Mouse (Mus musculus) forebrain, embryonic 12.5 days (tissue): ENCODE data around the gene Rnf227. TPM values are rescaled to one million over a fixed set of nuclear protein-coding genes. Genes with fewer than 3 reads are reported as not detected.
A peak's percentile ranks its signal among the peaks of the same experiment; 100 is the strongest.

Source experiments
- ATAC-seq: fragments of 200-750 bp; cut with Nextera tagmentation; 2 replicates; pipeline ENCODE4 v1.8.0; 2017; ENCODE audit warnings: moderate TSS enrichment; ENCODE audit not compliant: low FRiP score
- H3K27ac ChIP-seq: fragments of 300-500 bp; sonication (generic); 2 replicates; pipeline ENCODE4 v1.5.1; 2016; ENCODE audit warnings: mild to moderate bottlenecking
- H3K27me3 ChIP-seq: fragments of 300-500 bp; sonication (generic); 2 replicates; pipeline ENCODE4 v1.6.1; 2016; ENCODE audit warnings: mild to moderate bottlenecking
- H3K36me3 ChIP-seq: fragments of 300-500 bp; sonication (generic); replicated peaks from 2 replicates; pipeline ENCODE4 v1.6.1; 2016; ENCODE audit warnings: mild to moderate bottlenecking
- H3K4me1 ChIP-seq: fragments of 300-500 bp; sonication (generic); 2 replicates; pipeline ENCODE4 v1.6.1; 2016
- H3K4me2 ChIP-seq: fragments of 300-500 bp; sonication (generic); 2 replicates; pipeline ENCODE4 v1.6.1; 2016; ENCODE audit warnings: mild to moderate bottlenecking, moderate library complexity
- H3K4me3 ChIP-seq: fragments of 300-500 bp; sonication (generic); replicated peaks from 2 replicates; pipeline ENCODE4 v1.5.1; 2016; ENCODE audit warnings: mild to moderate bottlenecking
- H3K9ac ChIP-seq: fragments of 300-500 bp; sonication (generic); 2 replicates; pipeline ENCODE4 v1.6.1; 2016; ENCODE audit warnings: mild to moderate bottlenecking
- H3K9me3 ChIP-seq: fragments of 300-500 bp; sonication (generic); 2 replicates; pipeline ENCODE4 v1.6.1; 2016
- WGBS: fragments of 180-500 bp; shearing (Covaris S2); methylation state at CpG from one replicate; pipeline ENCODE4 v1.1.7; 2016; 5-methylcytosine and 5-hydroxymethylcytosine counted together
- polyA plus RNA-seq: library from polyadenylated mRNA; unstranded; fragments of >200 nt; fragmentation: Nextera tagmentation; extraction: Ambion mirVana; gene quantifications from 2 replicates; pipeline ENCODE4 v1.2.1, GENCODE M21; 2016

Gene Rnf227
- polyA plus RNA-seq, 1 experiment from 2014 or later, result 44.8 TPM

DNA sequence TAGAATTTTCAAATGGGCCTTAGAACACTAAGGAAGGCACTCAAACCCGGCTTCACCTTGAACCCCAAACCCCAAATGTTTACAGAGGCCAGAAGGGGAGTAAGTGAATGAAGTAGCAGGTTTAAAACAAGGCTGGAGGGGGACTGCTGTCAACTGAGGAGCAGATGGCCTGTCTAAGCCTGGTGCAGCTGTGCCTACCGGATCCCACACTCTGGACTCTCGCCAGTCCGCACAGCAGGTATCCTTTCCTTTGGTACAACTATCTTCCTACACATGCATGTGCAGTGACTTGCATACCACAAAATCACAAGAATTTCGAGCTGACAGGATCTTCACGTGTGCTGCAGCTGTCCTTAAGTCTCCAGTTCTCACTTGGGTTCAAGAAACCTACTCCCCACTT is 18.3 kb upstream of the Rnf227 start:
- Histone ChIP-seq H3K9ac (peak overlapping the region; percentile 85), H3K27ac (0 out of 2 replicates have a peak overlapping the region, but pooled peaks have one; percentile 1), H3K9me3 (no peaks in the 10 kb centered on the region), H3K4me3 (peak overlapping the region; percentile 62), H3K27me3 (peaks cover 7% of the 10 kb centered on the region), H3K4me2 (peak overlapping the region; percentile 79), H3K36me3 (peaks cover 36% of the 10 kb centered on the region), H3K4me1 (peaks cover 48% of the 10 kb centered on the region)
- WGBS, result 59% methylated on average over 6 of the region's 6 CpGs
- ATAC-seq, result no peak

DNA sequence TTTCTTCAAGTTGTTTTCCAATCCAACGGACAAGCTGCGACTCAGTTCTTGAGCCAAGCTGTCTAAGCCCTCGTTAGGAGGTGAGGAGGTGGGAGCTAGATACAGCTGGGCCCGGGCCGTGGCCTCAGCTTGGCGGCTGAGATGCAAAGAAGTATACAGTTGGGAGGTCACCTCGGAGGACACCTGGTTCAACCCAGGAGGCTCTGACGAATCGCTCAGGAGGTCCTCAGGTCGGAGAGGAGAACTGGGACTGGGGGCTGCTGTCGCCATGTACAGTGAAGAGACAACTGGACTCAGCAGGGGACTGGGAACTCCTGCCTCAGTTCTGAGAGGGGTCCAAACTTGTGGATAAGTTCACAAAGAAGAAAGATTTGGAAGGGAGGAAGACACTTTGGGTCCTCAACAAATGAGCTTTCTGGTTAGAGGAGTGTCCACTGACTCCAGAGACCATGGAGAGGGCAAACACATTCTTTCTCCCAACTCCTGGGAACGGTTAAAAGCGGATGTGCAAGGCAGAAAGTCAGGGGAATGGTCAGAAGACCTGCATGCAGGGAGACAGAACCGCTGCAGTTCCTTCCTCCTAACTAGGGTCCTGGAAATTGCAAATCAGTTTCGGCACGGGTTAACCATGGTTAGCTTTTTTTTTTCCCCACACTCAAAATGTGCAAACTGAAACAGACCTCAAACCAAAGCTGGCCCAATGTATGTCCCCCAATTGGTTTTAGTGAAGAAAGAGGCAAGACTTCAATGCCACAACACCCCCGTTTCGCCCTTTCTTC is 17.4 kb upstream of the Rnf227 start:
- WGBS, result 15% methylated on average over 18 of the region's 18 CpGs
- no peak for ATAC-seq
- Histone ChIP-seq H3K36me3 (peaks cover 28% of the 10 kb centered on the region), H3K4me3 (peak overlapping the region; percentile 62), H3K27ac (peak overlapping the region; percentile 91), H3K9ac (peak overlapping the region; percentile 85), H3K4me2 (peak overlapping the region; percentile 79), H3K4me1 (peaks cover 51% of the 10 kb centered on the region), H3K27me3 (peaks cover 16% of the 10 kb centered on the region), H3K9me3 (no peaks in the 10 kb centered on the region)

DNA sequence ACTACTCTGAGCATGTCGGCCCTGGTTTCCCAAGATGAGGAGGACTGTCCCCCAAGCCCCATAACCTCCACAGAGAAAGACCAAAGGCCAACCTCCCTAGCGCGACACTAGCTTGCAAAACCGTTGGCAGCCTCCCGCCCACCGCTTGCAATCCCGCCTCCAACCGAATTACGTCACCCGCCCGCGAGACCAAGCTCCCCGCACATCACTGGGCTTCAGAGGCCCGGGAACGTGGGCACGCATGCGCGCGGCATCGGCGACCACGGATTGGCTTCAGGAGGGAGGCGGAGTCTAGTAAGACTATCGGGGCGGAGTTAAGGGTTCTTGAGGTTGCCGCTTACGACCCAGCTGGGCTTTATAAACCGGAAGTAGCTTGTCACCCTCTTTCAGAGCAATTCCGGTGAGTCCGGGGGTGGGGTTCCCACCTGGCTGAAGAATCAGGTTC is 16.6 kb upstream of the Rnf227 start, which contains the start of the genes Cntrob and Trappc1:
Gene Cntrob, minus strand, starts transcription at position 109 of the 445 bp plus-strand sequence.
Gene Trappc1, plus strand, starts transcription at position 314 of the 445 bp plus-strand sequence.
- Histone ChIP-seq H3K4me2 (peak within 1 kb of the TSS; percentile 79), H3K9me3 (no peaks in the 10 kb centered on the region), H3K4me3 (peak within 1 kb of the TSS; percentile 62), H3K9ac (peak within 1 kb of the TSS; percentile 85), H3K27me3 (peaks cover 24% of the 10 kb centered on the region), H3K4me1 (peaks cover 51% of the 10 kb centered on the region), H3K27ac (peak within 1 kb of the TSS; percentile 91), H3K36me3 (peaks cover 21% of the 10 kb centered on the region)
- peak; percentile 96 for ATAC-seq
- under 1% methylated on average over 30 of the region's 30 CpGs for WGBS

DNA sequence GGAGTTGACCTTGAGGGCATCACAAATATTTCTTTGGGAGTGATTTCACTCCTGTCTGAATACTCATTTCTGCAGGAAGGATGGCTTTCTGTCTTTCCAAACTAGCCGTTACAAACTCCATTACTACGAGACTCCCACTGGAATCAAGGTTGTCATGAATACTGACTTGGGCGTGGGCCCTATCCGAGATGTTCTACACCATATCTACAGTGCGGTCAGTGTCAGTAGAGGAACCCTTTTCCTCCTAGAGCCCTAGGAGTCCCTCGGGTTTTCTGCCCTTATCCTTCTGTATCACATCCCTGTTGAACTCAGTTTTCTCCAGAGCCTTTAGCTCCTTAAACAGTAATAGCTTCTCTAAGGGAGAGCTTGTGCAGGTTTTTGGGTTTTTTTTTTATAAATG is 15.5 kb upstream of the Rnf227 start:
- no peaks in the 10 kb centered on the region for H3K9me3 ChIP-seq
- H3K4me1 ChIP-seq, result peaks cover 51% of the 10 kb centered on the region
- H3K4me3 ChIP-seq, result peak overlapping the region; percentile 62
- 83% methylated on average over 6 of the region's 6 CpGs for WGBS
- peaks cover 34% of the 10 kb centered on the region for H3K27me3 ChIP-seq
- no peak overlapping the region for H3K27ac ChIP-seq
- ATAC-seq, result no peak
- H3K36me3 ChIP-seq, result peaks cover 10% of the 10 kb centered on the region
- H3K4me2 ChIP-seq, result peak overlapping the region; percentile 79
- H3K9ac ChIP-seq, result 0 out of 2 replicates have a peak overlapping the region, but pooled peaks have one; percentile 67

DNA sequence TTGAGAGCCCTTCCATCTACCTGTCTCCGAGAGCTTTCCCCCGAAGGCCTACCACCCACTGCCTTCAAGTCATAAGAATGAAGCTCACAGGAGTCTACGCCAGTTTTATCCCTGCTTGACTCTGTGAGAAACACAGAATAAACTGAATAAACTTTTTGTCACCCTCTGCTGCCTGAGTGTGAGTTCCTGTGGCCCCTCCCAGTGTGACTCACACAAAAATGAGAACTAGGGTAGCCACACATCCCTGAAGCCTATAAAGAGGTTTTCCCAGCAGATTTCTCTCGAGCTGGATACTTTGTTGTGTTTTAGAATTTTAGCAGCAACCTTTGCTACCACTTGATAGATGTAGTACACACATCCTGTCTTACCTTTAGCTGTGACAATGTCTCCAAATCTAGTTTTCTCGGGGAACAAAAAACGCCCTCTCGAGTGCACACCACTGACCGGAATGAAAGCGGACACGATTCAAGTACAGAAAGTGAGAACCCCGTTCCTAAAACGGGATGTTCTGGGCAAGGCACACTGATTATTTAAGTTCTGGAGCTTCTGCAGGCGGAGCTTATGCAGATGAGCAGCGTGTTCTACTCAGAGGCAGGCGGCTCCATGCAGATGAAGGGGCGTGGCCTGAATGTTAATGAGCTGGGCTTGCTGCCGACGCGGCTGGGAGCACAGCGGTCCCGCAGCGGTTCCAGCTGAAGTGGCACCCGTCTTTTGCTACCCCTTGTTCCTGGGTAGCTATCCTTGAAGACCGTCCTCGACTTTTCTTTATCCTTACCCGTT is 14.4 kb upstream of the Rnf227 start, which contains the start of gene Kcnab3:
Gene Kcnab3, plus strand, starts transcription at position 631 of the 780 bp plus-strand sequence.
- 11% methylated on average over 26 of the region's 26 CpGs for WGBS
- peaks cover 51% of the 10 kb centered on the region for H3K4me1 ChIP-seq
- peak within 1 kb of the TSS; percentile 75 for H3K9ac ChIP-seq
- no peaks in the 10 kb centered on the region; the same call in 1 of the 2 replicates for H3K36me3 ChIP-seq
- no peaks in the 10 kb centered on the region for H3K9me3 ChIP-seq
- peak; percentile 62; the same call in 1 of the 2 replicates for ATAC-seq
- peaks cover 42% of the 10 kb centered on the region for H3K27me3 ChIP-seq
- H3K27ac ChIP-seq, result peak within 1 kb of the TSS; percentile 33; the same call in 1 of the 2 replicates
- H3K4me3 ChIP-seq, result peak within 1 kb of the TSS; percentile 55
- H3K4me2 ChIP-seq, result peak within 1 kb of the TSS; percentile 95

DNA sequence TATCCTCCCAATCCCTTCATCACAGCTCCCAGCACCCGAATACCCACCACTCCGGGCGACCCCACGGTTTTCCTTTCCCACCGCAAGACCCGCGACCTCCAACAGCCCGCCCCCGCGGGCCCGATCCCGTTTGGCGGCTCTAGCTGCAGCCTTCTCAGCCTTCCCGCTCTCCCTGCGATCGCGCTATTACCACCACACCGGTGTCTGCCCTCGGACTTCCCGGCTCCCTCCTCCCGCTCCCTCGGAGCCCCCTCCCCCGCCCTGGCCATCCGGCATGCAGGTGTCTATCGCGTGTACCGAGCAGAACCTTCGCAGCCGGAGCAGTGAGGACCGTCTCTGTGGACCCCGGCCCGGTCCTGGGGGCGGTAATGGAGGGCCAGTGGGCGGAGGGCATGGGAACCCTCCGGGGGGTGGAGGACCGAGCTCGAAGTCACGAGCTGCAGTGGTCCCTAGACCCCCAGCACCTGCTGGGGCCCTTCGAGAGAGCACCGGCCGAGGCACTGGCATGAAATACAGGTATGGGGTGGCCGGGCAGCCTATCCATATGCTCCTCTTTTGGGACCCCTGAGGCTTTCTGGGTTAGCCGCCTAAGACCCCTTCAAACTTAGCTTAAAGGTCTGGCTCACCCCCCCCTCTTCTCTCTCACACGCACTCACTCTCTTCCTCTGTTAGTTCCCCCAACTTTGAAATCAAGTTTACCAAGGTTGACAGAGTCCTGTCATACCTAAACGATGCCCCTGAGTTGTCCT is 13.7 kb upstream of the Rnf227 start:
- ATAC-seq, result peak; percentile 16; the same call in 1 of the 2 replicates
- Histone ChIP-seq H3K27ac (peak overlapping the region; percentile 33; the same call in 1 of the 2 replicates), H3K36me3 (no peaks in the 10 kb centered on the region), H3K9ac (peak overlapping the region; percentile 75), H3K4me2 (peak overlapping the region; percentile 95), H3K9me3 (no peaks in the 10 kb centered on the region), H3K4me1 (peaks cover 51% of the 10 kb centered on the region), H3K27me3 (peaks cover 50% of the 10 kb centered on the region), H3K4me3 (peak overlapping the region; percentile 55)
- WGBS, result 2% methylated on average over 44 of the region's 45 CpGs

DNA sequence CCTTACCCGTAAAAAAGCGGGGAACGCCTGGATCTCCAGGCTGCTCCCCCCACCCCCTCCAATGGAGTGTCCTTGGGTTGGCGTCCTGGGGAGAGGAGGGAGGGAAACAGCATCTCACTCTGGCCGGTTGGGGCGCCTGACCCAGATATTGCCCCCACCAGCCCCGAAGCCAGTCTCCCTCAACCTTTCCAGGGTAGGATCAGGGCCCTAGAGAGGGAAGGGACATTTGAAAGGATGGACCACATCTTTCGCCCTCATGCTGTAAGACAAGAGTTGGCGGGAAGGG is 13.2 kb upstream of the Rnf227 start:
- H3K4me3 ChIP-seq, result peak overlapping the region; percentile 55; the same call in 1 of the 2 replicates
- peaks cover 50% of the 10 kb centered on the region for H3K4me1 ChIP-seq
- no peak for ATAC-seq
- H3K27me3 ChIP-seq, result peaks cover 50% of the 10 kb centered on the region
- no peaks in the 10 kb centered on the region for H3K36me3 ChIP-seq
- WGBS, result 13% methylated on average over 9 of the region's 9 CpGs
- H3K9me3 ChIP-seq, result no peaks in the 10 kb centered on the region
- no peak overlapping the region for H3K27ac ChIP-seq
- H3K4me2 ChIP-seq, result peak overlapping the region; percentile 95
- 0 out of 2 replicates have a peak overlapping the region, but pooled peaks have one; percentile 75 for H3K9ac ChIP-seq

DNA sequence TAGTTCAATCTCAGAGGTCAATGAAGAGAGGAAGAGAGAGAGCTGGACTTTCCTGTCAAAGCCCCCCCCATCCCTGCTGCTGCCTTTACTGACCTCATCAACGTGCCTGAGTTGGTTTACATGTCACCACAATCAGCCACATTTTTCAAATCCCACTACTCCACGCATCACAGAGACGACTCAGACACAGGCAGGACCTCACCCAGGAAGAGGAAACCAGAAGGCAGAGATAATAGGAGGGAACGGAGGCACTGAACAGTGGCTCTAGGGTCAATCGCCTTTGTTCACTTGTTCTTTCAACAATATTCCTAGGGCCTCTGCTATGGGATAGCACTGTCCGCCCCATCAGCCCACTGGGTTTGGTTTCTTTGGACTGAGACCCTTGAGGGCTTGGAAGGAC is 12.6 kb upstream of the Rnf227 start:
- ATAC-seq, result no peak
- Histone ChIP-seq H3K27ac (no peak overlapping the region), H3K27me3 (peaks cover 50% of the 10 kb centered on the region), H3K9ac (no peak overlapping the region), H3K9me3 (no peaks in the 10 kb centered on the region), H3K4me3 (no peak overlapping the region), H3K4me1 (peaks cover 50% of the 10 kb centered on the region), H3K36me3 (no peaks in the 10 kb centered on the region), H3K4me2 (no peak overlapping the region)
- WGBS, result 56% methylated on average over 6 of the region's 6 CpGs

DNA sequence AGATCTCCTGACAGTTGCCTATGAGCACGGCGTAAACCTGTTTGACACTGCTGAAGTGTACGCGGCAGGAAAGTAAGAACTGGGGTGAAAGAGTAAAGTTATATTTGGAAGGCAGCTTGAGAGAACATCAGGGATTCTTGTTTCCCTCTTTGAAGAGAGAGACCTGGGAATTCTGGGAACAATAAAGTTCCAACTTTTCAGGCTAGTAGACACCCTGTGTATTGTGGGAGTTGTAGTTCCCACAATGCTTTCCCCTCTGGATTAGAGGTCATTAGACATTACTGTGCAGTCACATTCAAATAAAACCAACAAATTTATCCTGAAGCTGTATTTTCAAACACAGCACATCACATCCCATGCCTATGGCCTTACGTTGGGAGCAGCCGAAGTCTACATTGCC is 11.7 kb upstream of the Rnf227 start:
- WGBS, result 92% methylated on average over 6 of the region's 6 CpGs

DNA sequence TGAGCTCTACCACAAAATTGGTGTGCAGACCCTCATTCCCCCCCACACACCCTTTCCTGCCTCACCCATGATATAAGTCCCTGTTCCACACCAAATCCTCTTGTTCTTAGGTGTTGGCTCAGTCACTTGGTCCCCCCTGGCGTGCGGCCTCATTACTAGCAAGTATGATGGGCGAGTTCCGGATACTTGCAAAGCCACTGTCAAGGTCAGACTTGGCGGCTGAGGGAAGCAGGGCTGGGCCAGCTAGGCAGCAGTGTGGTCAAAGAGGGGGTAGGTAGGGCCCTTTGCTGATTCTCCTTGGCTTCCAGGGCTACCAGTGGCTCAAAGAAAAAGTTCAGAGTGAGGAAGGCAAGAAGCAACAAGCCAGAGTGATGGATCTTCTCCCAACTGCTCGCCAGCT is 9.1 kb upstream of the Rnf227 start:
- WGBS, result 89% methylated on average over 6 of the region's 6 CpGs
- no peaks in the 10 kb centered on the region for H3K9me3 ChIP-seq
- H3K27ac ChIP-seq, result no peak overlapping the region
- no peak for ATAC-seq
- peak overlapping the region; percentile 43; the same call in 1 of the 2 replicates for H3K4me3 ChIP-seq
- H3K9ac ChIP-seq, result no peak overlapping the region
- peaks cover 30% of the 10 kb centered on the region for H3K4me1 ChIP-seq
- no peaks in the 10 kb centered on the region for H3K36me3 ChIP-seq
- H3K4me2 ChIP-seq, result peak overlapping the region; percentile 64; the same call in 1 of the 2 replicates
- peaks cover 50% of the 10 kb centered on the region for H3K27me3 ChIP-seq

More for the DNA sequence above, 11.7 kb upstream of the Rnf227 start:
- Histone ChIP-seq H3K27me3 (peaks cover 50% of the 10 kb centered on the region), H3K36me3 (no peaks in the 10 kb centered on the region), H3K27ac (no peak overlapping the region), H3K4me3 (no peak overlapping the region), H3K4me1 (peaks cover 48% of the 10 kb centered on the region), H3K9me3 (no peaks in the 10 kb centered on the region), H3K9ac (no peak overlapping the region), H3K4me2 (no peak overlapping the region)
- no peak for ATAC-seq

DNA sequence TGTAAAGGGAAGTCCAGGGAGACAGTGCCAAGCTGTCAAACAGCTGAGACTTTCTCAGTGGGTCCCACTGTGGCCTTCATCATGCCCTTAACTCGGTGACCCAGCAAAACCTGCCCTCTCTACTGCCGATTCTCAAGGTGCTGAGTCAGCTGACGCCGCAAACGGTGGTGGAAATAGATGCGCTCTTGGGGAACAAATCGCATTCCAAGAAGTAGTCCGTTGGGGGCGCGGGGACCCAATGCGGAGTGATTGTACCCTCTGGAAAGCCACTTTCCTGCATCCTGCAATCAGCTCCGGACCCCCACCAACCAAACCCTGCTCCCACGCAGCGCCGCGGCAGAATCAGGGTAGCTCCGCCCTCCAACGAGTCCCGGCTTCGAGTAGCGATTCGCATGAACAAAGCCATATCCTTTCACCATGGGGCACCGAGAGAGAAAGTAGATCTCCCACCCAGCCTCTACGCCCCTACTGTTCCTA is 8.3 kb upstream of the Rnf227 start:
- H3K27me3 ChIP-seq, result peaks cover 43% of the 10 kb centered on the region
- ATAC-seq, result peak; percentile 80
- whole genome bisulfite sequencing, result under 1% methylated on average over 24 of the region's 24 CpGs
- peaks cover 22% of the 10 kb centered on the region for H3K4me1 ChIP-seq
- peak overlapping the region; percentile 62 for H3K27ac ChIP-seq
- no peaks in the 10 kb centered on the region for H3K36me3 ChIP-seq
- H3K9me3 ChIP-seq, result no peaks in the 10 kb centered on the region
- peak overlapping the region; percentile 64 for H3K4me2 ChIP-seq
- peak overlapping the region; percentile 64 for H3K9ac ChIP-seq
- peak overlapping the region; percentile 43 for H3K4me3 ChIP-seq
